Mouse (Mus musculus) midbrain, embryonic 12.5 days (tissue): ENCODE measurements around the gene Srrm4. TPM values are rescaled to one million over a fixed set of nuclear protein-coding genes. Genes with fewer than 3 reads are reported as not detected.
A peak's percentile ranks its signal among the peaks of the same experiment; 100 is the strongest.

Experiments used
- ATAC-seq: fragments of 200-750 bp; cut with Nextera tagmentation; 2 replicates; pipeline ENCODE4 v1.8.0; 2017; ENCODE audit warnings: low read depth, moderate TSS enrichment, moderate library complexity; ENCODE audit not compliant: low FRiP score
- H3K27ac ChIP-seq: fragments of 300-500 bp; sonication (generic); replicated peaks from 2 replicates; pipeline ENCODE4 v1.5.1; 2016; ENCODE audit warnings: mild to moderate bottlenecking
- H3K27me3 ChIP-seq: fragments of 300-500 bp; sonication (generic); 2 replicates; pipeline ENCODE4 v1.6.1; 2016; ENCODE audit warnings: mild to moderate bottlenecking
- H3K36me3 ChIP-seq: fragments of 300-500 bp; sonication (generic); 2 replicates; pipeline ENCODE4 v1.6.1; 2016
- H3K4me1 ChIP-seq: fragments of 300-500 bp; sonication (generic); 2 replicates; pipeline ENCODE4 v1.6.1; 2016
- H3K4me2 ChIP-seq: fragments of 300-500 bp; sonication (generic); replicated peaks from 2 replicates; pipeline ENCODE4 v1.6.1; 2016; ENCODE audit warnings: mild to moderate bottlenecking, moderate library complexity
- H3K4me3 ChIP-seq: fragments of 300-500 bp; sonication (generic); 2 replicates; pipeline ENCODE4 v1.5.1; 2016; ENCODE audit warnings: mild to moderate bottlenecking
- H3K9ac ChIP-seq: fragments of 300-500 bp; sonication (generic); replicated peaks from 2 replicates; pipeline ENCODE4 v1.6.1; 2016; ENCODE audit warnings: mild to moderate bottlenecking, moderate library complexity
- H3K9me3 ChIP-seq: fragments of 300-500 bp; sonication (generic); 2 replicates; pipeline ENCODE4 v1.6.1; 2016; ENCODE audit warnings: mild to moderate bottlenecking
- WGBS: fragments of 180-500 bp; shearing (Covaris S2); methylation state at CpG from one replicate; pipeline ENCODE4 v1.1.7; 2016; 5-methylcytosine and 5-hydroxymethylcytosine counted together
- polyA plus RNA-seq: library from polyadenylated mRNA; unstranded; fragments of >200 nt; fragmentation: Nextera tagmentation; extraction: Ambion mirVana; gene quantifications from 2 replicates; pipeline ENCODE4 v1.2.1, GENCODE M21; 2016

Srrm4 gene
- polyA plus RNA-seq, 1 experiment from 2014 or later, result 21.8 TPM

GRCm38 (mm10) chr5:116570566-116570965 lies 21.1 kb downstream of the Srrm4 start:
- Histone ChIP-seq H3K9ac (no peak overlapping the region), H3K36me3 (peaks cover 4% of the 10 kb centered on the region; the same call in 1 of the 2 replicates), H3K4me3 (no peak overlapping the region), H3K4me2 (no peak overlapping the region), H3K4me1 (peaks cover 67% of the 10 kb centered on the region), H3K9me3 (no peaks in the 10 kb centered on the region), H3K27ac (peak overlapping the region; percentile 77), H3K27me3 (no peaks in the 10 kb centered on the region)
- WGBS, result 45% methylated on average over 7 of the region's 7 CpGs
- ATAC-seq, result no peak

DNA sequence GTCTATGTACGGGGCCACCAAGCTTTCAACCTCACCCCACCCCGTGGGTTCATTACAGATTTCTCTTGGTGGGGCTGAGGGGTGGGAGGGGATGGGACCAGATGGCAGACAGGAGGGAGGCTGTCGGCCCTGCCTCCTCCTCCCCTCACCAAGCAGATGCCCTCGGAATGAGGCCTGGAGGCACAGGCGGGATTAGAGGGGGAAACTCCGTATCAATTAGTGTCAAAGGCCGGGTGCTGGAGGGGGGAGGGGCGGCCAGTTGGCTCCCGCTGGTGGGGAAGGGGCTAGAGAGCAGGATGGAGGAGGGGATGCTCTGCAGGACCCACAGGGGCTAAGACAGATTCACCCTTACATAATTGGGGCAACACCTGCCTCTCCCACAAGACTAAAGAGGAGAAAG lies 22.0 kb downstream of the Srrm4 start:
- 2% methylated on average over 6 of the region's 9 CpGs for WGBS
- H3K9ac ChIP-seq, result peak overlapping the region; percentile 28; the same call in 1 of the 2 replicates
- H3K4me1 ChIP-seq, result peaks cover 70% of the 10 kb centered on the region
- H3K4me2 ChIP-seq, result peak overlapping the region; percentile 35
- H3K36me3 ChIP-seq, result peaks cover 9% of the 10 kb centered on the region; the same call in 1 of the 2 replicates
- no peaks in the 10 kb centered on the region for H3K27me3 ChIP-seq
- peak overlapping the region; percentile 77 for H3K27ac ChIP-seq
- peak; percentile 84 for ATAC-seq
- no peaks in the 10 kb centered on the region for H3K9me3 ChIP-seq
- no peak overlapping the region for H3K4me3 ChIP-seq

GRCm38 (mm10) chr5:116568050-116568449 lies 23.6 kb downstream of the Srrm4 start:
- H3K9ac ChIP-seq, result no peak overlapping the region
- H3K4me1 ChIP-seq, result peaks cover 55% of the 10 kb centered on the region
- ATAC-seq, result no peak
- H3K4me3 ChIP-seq, result no peak overlapping the region
- H3K27me3 ChIP-seq, result no peaks in the 10 kb centered on the region
- H3K36me3 ChIP-seq, result peaks cover 9% of the 10 kb centered on the region; the same call in 1 of the 2 replicates
- no peaks in the 10 kb centered on the region for H3K9me3 ChIP-seq
- H3K4me2 ChIP-seq, result no peak overlapping the region
- 83% methylated on average over 2 of the region's 2 CpGs for whole genome bisulfite sequencing
- H3K27ac ChIP-seq, result no peak overlapping the region

DNA sequence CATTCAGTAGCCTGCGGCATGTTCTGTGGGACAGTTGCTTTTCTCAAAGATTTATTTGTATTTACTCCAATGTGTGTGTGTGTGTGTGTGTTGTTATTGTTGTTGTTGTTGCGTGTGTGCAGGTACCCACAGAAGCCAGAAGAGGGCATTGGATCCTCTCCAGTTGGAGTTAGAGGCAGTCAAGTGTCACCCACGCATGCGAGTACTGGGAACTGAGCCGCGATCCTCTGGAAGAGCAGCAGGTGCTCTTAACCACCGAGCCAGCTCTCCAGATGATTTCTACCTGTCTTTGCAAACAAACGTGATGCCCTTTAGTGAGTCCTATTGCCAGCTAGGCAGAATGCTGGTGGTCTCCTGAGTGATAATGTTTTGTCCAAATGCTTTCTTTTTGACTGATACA lies 24.3 kb downstream of the Srrm4 start:
- H3K9ac ChIP-seq, result no peak overlapping the region
- H3K27me3 ChIP-seq, result no peaks in the 10 kb centered on the region
- no peak for ATAC-seq
- H3K4me2 ChIP-seq, result no peak overlapping the region
- no peak overlapping the region for H3K4me3 ChIP-seq
- H3K27ac ChIP-seq, result no peak overlapping the region
- H3K36me3 ChIP-seq, result peaks cover 9% of the 10 kb centered on the region; the same call in 1 of the 2 replicates
- WGBS, result 91% methylated on average over 8 of the region's 8 CpGs
- no peaks in the 10 kb centered on the region for H3K9me3 ChIP-seq
- H3K4me1 ChIP-seq, result peaks cover 47% of the 10 kb centered on the region

DNA sequence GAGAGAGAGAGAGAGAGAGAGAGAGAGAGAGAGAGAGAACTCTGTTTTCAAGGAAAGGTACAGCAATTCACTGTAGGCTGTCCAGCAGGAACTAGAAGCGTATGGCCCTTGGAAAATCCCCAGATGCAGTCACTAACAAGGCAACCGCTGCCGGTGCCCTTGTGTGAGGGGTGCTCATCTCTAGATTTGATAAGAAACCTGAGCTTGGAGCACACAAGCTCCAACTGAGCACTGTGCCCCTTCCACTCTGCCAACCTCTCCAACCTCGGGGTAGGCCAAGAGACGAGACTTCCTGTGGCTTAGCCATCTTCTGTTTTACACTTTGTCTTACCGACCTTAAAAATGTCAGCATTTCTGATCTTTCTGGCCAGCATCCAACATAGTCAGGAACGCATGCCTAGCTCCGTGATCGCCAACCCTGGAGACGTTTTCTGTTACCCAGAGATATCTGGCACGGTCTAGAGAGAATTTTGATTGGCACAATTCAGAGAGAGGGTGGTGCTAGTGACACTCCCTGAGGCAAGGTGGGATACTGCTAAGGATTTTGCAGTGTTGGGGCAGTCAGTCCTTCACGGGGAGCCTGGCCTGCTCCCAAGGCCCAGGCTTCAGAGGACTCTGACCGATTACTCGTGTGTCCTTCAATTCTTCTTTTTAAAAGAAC lies 25.1 kb downstream of the Srrm4 start:
- Histone ChIP-seq H3K4me3 (no peak overlapping the region), H3K4me1 (peaks cover 39% of the 10 kb centered on the region), H3K9me3 (no peaks in the 10 kb centered on the region), H3K27ac (no peak overlapping the region), H3K27me3 (no peaks in the 10 kb centered on the region), H3K9ac (no peak overlapping the region), H3K36me3 (peaks cover 9% of the 10 kb centered on the region; the same call in 1 of the 2 replicates), H3K4me2 (no peak overlapping the region)
- 81% methylated on average over 14 of the region's 14 CpGs for WGBS
- no peak for ATAC-seq

DNA sequence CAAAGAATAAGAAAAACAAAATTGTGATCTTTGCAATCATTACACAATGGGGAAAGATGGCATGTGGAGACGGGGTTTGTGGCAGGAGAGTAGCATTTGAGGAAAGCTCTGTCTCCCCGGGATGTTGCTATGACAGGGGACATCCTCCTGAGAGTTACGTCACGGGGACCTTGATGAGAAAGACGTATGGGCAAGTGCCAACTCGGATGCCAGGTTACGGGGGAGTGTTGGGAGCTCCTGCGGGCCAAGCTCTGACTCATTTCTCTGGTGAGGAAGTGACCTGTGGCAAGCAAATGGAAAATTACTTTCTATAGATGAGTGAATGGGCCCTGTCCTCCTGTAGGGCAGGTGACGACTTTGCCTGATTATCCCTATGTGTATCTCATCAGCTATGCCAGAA lies 26.0 kb downstream of the Srrm4 start:
- ATAC-seq, result no peak

GRCm38 (mm10) chr5:116564391-116564790 lies 27.2 kb downstream of the Srrm4 start:
- no peak for ATAC-seq
- Histone ChIP-seq H3K9me3 (no peaks in the 10 kb centered on the region), H3K4me1 (peaks cover 18% of the 10 kb centered on the region), H3K4me3 (no peak overlapping the region), H3K4me2 (no peak overlapping the region), H3K9ac (no peak overlapping the region), H3K36me3 (peaks cover 9% of the 10 kb centered on the region; the same call in 1 of the 2 replicates), H3K27ac (no peak overlapping the region), H3K27me3 (no peaks in the 10 kb centered on the region)
- 95% methylated on average over 3 of the region's 3 CpGs for WGBS

More for the DNA sequence above, 26.0 kb downstream of the Srrm4 start:
- H3K27me3 ChIP-seq, result no peaks in the 10 kb centered on the region
- peaks cover 9% of the 10 kb centered on the region; the same call in 1 of the 2 replicates for H3K36me3 ChIP-seq
- no peak overlapping the region for H3K4me3 ChIP-seq
- no peak overlapping the region for H3K9ac ChIP-seq
- 84% methylated on average over 9 of the region's 9 CpGs for WGBS
- H3K4me1 ChIP-seq, result peaks cover 30% of the 10 kb centered on the region
- H3K27ac ChIP-seq, result no peak overlapping the region
- H3K9me3 ChIP-seq, result no peaks in the 10 kb centered on the region
- no peak overlapping the region for H3K4me2 ChIP-seq

DNA sequence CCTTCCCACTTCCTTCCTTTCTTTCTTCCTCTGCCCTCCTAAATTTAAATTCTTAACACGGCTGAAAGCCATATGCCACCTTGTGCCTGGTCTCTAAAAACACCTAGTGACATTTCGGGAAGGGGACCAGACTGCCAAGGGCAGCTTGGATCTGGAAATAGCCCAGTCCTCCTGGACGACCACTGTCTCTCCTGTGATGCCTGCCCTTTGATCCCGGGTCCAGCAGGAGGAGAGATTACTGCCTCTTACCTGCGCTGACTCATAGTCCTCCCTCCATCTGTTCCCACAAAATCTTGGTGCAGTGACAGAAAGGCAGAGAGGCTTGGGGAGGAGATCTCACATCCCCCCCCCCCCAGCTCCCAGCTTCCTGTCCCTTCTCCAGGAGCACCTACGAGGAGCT lies 27.9 kb downstream of the Srrm4 start:
- no peak overlapping the region for H3K4me3 ChIP-seq
- H3K4me2 ChIP-seq, result no peak overlapping the region
- 76% methylated on average over 6 of the region's 6 CpGs for WGBS
- H3K27me3 ChIP-seq, result no peaks in the 10 kb centered on the region
- H3K9ac ChIP-seq, result no peak overlapping the region
- peaks cover 11% of the 10 kb centered on the region for H3K4me1 ChIP-seq
- H3K36me3 ChIP-seq, result peaks cover 9% of the 10 kb centered on the region; the same call in 1 of the 2 replicates
- ATAC-seq, result no peak
- H3K9me3 ChIP-seq, result no peaks in the 10 kb centered on the region
- H3K27ac ChIP-seq, result no peak overlapping the region

DNA sequence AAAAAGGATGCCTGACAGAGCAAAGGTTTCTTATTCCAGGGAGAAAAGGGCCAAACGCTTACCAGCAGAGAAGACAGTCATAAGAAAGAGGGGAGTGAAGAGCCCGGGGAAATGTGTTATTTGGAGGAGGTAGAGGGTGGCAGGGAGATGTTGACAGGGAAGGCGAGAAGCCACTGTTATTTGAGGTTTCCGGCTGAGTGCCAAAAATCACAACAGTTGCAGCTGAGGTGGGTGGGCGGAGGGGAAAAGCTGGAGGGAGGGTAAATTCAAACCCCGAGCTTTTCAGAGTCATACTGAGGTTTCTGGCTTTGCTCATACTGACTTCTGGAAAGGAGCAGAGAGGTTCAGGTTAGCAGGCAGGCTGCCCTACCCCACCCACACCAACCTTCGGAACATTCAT lies 32.5 kb downstream of the Srrm4 start:
- Histone ChIP-seq H3K4me1 (peaks cover 18% of the 10 kb centered on the region), H3K4me3 (no peak overlapping the region), H3K9me3 (no peaks in the 10 kb centered on the region), H3K27ac (no peak overlapping the region), H3K27me3 (no peaks in the 10 kb centered on the region), H3K36me3 (no peaks in the 10 kb centered on the region), H3K9ac (no peak overlapping the region), H3K4me2 (no peak overlapping the region)
- no peak for ATAC-seq
- 84% methylated on average over 7 of the region's 7 CpGs for WGBS

- no peak overlapping the region for H3K9ac ChIP-seq
- no peak overlapping the region for H3K4me3 ChIP-seq
- no peak for ATAC-seq
- H3K27ac ChIP-seq, result no peak overlapping the region
- H3K27me3 ChIP-seq, result no peaks in the 10 kb centered on the region
- WGBS, result 42% methylated on average over 8 of the region's 8 CpGs
- H3K4me2 ChIP-seq, result no peak overlapping the region
- H3K9me3 ChIP-seq, result no peaks in the 10 kb centered on the region
- H3K4me1 ChIP-seq, result peaks cover 36% of the 10 kb centered on the region
- no peaks in the 10 kb centered on the region for H3K36me3 ChIP-seq
These were observed 35.0 kb downstream of the Srrm4 start for GRCm38 (mm10) chr5:116556614-116557013.

DNA sequence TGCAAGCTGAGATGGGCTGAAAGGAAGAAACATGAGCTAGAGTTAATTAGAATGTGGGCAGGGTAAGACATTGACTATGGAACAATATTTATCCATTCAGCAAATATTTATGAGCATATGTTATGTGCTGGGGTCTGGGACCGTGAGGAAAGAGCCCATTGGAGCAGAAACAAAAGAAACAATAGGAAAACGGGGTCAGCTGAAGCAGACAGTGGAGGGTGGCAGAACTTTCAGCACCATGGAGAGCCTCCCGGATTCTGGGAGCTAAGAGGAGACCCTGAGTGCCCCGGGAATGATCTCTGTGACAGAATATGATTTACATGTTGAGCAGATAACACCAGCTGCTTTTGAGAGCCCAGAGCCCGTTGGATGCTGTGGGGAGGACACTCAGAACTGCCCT lies 37.7 kb downstream of the Srrm4 start:
- Histone ChIP-seq H3K4me2 (no peak overlapping the region), H3K27ac (peak overlapping the region; percentile 67), H3K4me1 (peaks cover 36% of the 10 kb centered on the region), H3K4me3 (no peak overlapping the region), H3K9me3 (0 out of 2 replicates have a peak, but pooled peaks cover 8% of the 10 kb centered on the region), H3K9ac (no peak overlapping the region), H3K27me3 (no peaks in the 10 kb centered on the region), H3K36me3 (peaks cover 21% of the 10 kb centered on the region; the same call in 1 of the 2 replicates)
- ATAC-seq, result peak; percentile 44; the same call in 1 of the 2 replicates
- WGBS, result 5% methylated on average over 5 of the region's 5 CpGs

DNA sequence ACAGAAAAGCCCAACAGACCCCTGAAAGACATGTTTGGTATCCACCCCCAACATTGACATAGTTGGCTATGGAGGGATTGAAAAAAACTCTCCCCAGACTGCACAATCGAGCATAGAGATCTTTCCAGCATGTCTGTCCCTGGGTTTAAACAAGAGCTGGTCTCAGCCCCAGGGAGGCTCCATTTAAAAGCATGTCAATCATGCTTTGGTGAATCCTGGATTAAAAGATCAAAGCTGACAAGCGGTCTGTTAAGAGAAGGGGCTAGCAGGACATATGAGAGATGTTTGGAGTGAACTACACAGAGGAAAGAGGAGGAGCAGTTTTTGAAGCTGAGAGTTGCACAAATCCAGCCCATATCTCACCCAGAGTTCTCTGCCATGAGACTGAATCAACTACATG lies 38.5 kb downstream of the Srrm4 start:
- 8% methylated on average over 2 of the region's 2 CpGs for WGBS
- ATAC-seq, result no peak
- H3K27ac ChIP-seq, result peak overlapping the region; percentile 67

More for the DNA sequence above, 38.5 kb downstream of the Srrm4 start:
- Histone ChIP-seq H3K36me3 (peaks cover 27% of the 10 kb centered on the region), H3K4me1 (peaks cover 36% of the 10 kb centered on the region), H3K27me3 (no peaks in the 10 kb centered on the region), H3K9me3 (0 out of 2 replicates have a peak, but pooled peaks cover 8% of the 10 kb centered on the region), H3K4me2 (no peak overlapping the region), H3K9ac (no peak overlapping the region), H3K4me3 (no peak overlapping the region)
